Mouse (Mus musculus): Measurements from ENCODE around the gene Arrdc2.

The Arrdc2 gene

GRCm38 (mm10) chr8:70786291-70787050 lies 53.0 kb downstream of the Arrdc2 start:
- no peak for DNase-seq (ENCODE audit: low spot score)
